Mouse (Mus musculus) heart, embryonic 12.5 days (tissue): ENCODE data around the gene Ttc28. TPM values are rescaled to one million over a fixed set of nuclear protein-coding genes. Genes with fewer than 3 reads are reported as not detected.
A peak's percentile ranks its signal among the peaks of the same experiment; 100 is the strongest.

ENCODE experiments used
- ATAC-seq: fragments of 200-750 bp; cut with Nextera tagmentation; 2 replicates; pipeline ENCODE4 v1.8.0; 2017; ENCODE audit warnings: moderate TSS enrichment, moderate library complexity; ENCODE audit not compliant: insufficient number of reproducible peaks, low FRiP score
- H3K27ac ChIP-seq: fragments of 300-500 bp; sonication (generic); 2 replicates; pipeline ENCODE4 v1.5.1; 2016; ENCODE audit warnings: mild to moderate bottlenecking, moderate library complexity; ENCODE audit not compliant: poor library complexity, severe bottlenecking
- H3K27me3 ChIP-seq: fragments of 300-500 bp; sonication (generic); replicated peaks from 2 replicates; pipeline ENCODE4 v1.6.1; 2016; ENCODE audit warnings: mild to moderate bottlenecking, moderate library complexity
- H3K36me3 ChIP-seq: fragments of 300-500 bp; sonication (generic); 2 replicates; pipeline ENCODE4 v1.6.1; 2016; ENCODE audit warnings: mild to moderate bottlenecking, moderate library complexity
- H3K4me1 ChIP-seq: fragments of 300-500 bp; sonication (generic); replicated peaks from 2 replicates; pipeline ENCODE4 v1.6.1; 2016; ENCODE audit warnings: mild to moderate bottlenecking
- H3K4me2 ChIP-seq: fragments of 300-500 bp; sonication (generic); 2 replicates; pipeline ENCODE4 v1.6.1; 2016; ENCODE audit warnings: mild to moderate bottlenecking, moderate library complexity
- H3K4me3 ChIP-seq: fragments of 300-500 bp; sonication (generic); 2 replicates; pipeline ENCODE4 v1.5.1; 2016; ENCODE audit warnings: mild to moderate bottlenecking
- H3K9ac ChIP-seq: fragments of 300-500 bp; sonication (generic); 2 replicates; pipeline ENCODE4 v1.6.1; 2016; ENCODE audit warnings: mild to moderate bottlenecking, moderate library complexity
- H3K9me3 ChIP-seq: fragments of 300-500 bp; sonication (generic); replicated peaks from 2 replicates; pipeline ENCODE4 v1.6.1; 2016; ENCODE audit warnings: mild to moderate bottlenecking, moderate library complexity
- WGBS: fragments of 180-500 bp; shearing (Covaris S2); methylation state at CpG from one replicate; pipeline ENCODE4 v1.1.7; 2016; 5-methylcytosine and 5-hydroxymethylcytosine counted together
- polyA plus RNA-seq: library from polyadenylated mRNA; unstranded; fragments of >200 nt; fragmentation: Nextera tagmentation; extraction: Ambion mirVana; gene quantifications from 2 replicates; pipeline ENCODE4 v1.2.1, GENCODE M21; 2016

The Ttc28 gene
- polyA plus RNA-seq, 1 experiment from 2014 or later, result 10.3 TPM

DNA sequence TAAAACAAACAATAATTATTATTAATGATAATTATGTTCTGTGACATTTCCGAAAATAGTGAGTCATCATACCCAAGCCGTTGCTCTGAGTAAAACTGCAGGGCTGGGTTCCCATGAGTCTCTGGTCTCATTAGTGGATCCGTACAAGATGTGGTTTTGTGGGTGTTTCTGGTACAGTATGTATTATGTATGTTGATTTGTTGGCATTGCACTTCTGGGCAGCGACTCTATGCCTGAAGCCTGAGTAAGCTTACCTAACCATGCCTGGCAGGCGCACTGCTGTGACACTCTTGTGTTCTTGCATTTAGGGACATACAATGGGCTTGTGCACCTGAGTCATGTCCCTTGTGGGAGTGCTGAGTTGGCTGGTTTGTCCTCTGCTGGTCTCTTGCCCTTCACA is 190.3 kb downstream of the Ttc28 start:
- Histone ChIP-seq H3K27me3 (peaks cover 32% of the 10 kb centered on the region), H3K4me3 (no peak overlapping the region), H3K27ac (no peak overlapping the region), H3K4me1 (peaks cover 9% of the 10 kb centered on the region), H3K36me3 (no peaks in the 10 kb centered on the region; the same call in 1 of the 2 replicates), H3K9me3 (no peaks in the 10 kb centered on the region), H3K4me2 (no peak overlapping the region), H3K9ac (no peak overlapping the region)
- ATAC-seq, result no peak
- WGBS, result 86% methylated on average over 5 of the region's 5 CpGs

DNA sequence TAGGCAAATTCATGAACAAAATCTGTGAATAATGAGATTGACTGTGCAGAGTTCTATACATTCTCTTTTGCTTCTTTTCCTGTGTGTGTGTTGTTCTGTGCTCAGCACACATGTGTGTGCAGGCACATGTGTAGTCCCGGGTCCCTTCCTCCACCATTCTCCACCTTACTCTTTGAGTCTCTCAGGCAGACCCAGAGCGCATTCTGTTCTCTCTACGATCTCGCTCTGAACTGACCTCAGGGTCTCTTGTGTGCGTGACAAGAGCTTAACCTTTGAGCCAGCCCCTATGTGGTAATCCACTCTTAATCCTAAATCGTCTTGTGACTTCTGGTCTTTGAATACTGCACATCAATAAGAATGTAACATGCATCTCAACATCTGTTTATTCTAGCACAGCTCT is 190.8 kb downstream of the Ttc28 start:
- no peaks in the 10 kb centered on the region; the same call in 1 of the 2 replicates for H3K36me3 ChIP-seq
- no peak overlapping the region for H3K9ac ChIP-seq
- H3K9me3 ChIP-seq, result no peaks in the 10 kb centered on the region
- no peak for ATAC-seq
- H3K4me2 ChIP-seq, result no peak overlapping the region
- peaks cover 9% of the 10 kb centered on the region for H3K4me1 ChIP-seq
- peaks cover 31% of the 10 kb centered on the region for H3K27me3 ChIP-seq
- H3K27ac ChIP-seq, result no peak overlapping the region
- 81% methylated on average over 6 of the region's 6 CpGs for WGBS
- no peak overlapping the region for H3K4me3 ChIP-seq

DNA sequence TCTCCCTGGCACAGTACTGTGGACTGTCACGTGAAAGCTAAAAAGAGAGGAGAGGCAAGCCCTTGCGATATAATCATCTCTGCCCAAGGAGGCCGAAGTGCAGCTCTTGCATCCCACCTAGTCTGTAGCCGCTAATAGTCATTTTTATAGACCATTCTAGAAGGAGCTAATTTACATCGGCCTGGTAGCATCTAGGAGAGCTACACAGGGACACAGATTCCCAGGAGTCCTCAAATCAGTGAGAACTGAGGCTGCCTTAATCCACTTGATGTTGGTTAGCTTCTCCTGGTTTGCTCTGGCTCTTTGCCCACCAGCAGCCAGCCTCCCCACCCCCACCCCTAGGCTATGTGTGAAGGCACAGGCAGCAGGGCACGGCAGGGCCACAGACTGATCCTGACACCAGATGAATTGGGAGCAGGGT is 193.7 kb downstream of the Ttc28 start:
- Histone ChIP-seq H3K36me3 (no peaks in the 10 kb centered on the region; the same call in 1 of the 2 replicates), H3K4me3 (no peak overlapping the region), H3K9me3 (no peaks in the 10 kb centered on the region), H3K4me1 (peaks cover 11% of the 10 kb centered on the region), H3K9ac (peak overlapping the region; percentile 11; the same call in 1 of the 2 replicates), H3K27ac (no peak overlapping the region), H3K27me3 (peaks cover 12% of the 10 kb centered on the region), H3K4me2 (peak overlapping the region; percentile 49)
- ATAC-seq, result peak; percentile 64; the same call in 1 of the 2 replicates
- WGBS, result 60% methylated on average over 6 of the region's 6 CpGs

GRCm38 (mm10) chr5:111074050-111074449 is 194.4 kb downstream of the Ttc28 start:
- H3K27me3 ChIP-seq, result peaks cover 5% of the 10 kb centered on the region
- peaks cover 11% of the 10 kb centered on the region for H3K4me1 ChIP-seq
- H3K4me3 ChIP-seq, result no peak overlapping the region
- 39% methylated on average over 7 of the region's 7 CpGs for whole genome bisulfite sequencing
- ATAC-seq, result no peak
- no peak overlapping the region for H3K9ac ChIP-seq
- no peak overlapping the region for H3K27ac ChIP-seq
- H3K4me2 ChIP-seq, result no peak overlapping the region
- H3K36me3 ChIP-seq, result no peaks in the 10 kb centered on the region; the same call in 1 of the 2 replicates
- H3K9me3 ChIP-seq, result no peaks in the 10 kb centered on the region

GRCm38 (mm10) chr5:111075841-111076240 is 196.2 kb downstream of the Ttc28 start:
- Histone ChIP-seq H3K27me3 (peaks cover 4% of the 10 kb centered on the region; the same call in 1 of the 2 replicates), H3K4me1 (peaks cover 11% of the 10 kb centered on the region), H3K9ac (no peak overlapping the region), H3K27ac (no peak overlapping the region), H3K4me2 (no peak overlapping the region), H3K9me3 (no peaks in the 10 kb centered on the region), H3K36me3 (no peaks in the 10 kb centered on the region; the same call in 1 of the 2 replicates), H3K4me3 (no peak overlapping the region)
- 52% methylated on average over 5 of the region's 5 CpGs for WGBS
- no peak for ATAC-seq

- H3K27ac ChIP-seq, result no peak overlapping the region
- no peak for ATAC-seq
- H3K4me2 ChIP-seq, result no peak overlapping the region
- H3K36me3 ChIP-seq, result no peaks in the 10 kb centered on the region
- H3K4me3 ChIP-seq, result no peak overlapping the region
- H3K9ac ChIP-seq, result no peak overlapping the region
- 76% methylated on average over 9 of the region's 9 CpGs for WGBS
- no peaks in the 10 kb centered on the region for H3K9me3 ChIP-seq
- H3K27me3 ChIP-seq, result peaks cover 3% of the 10 kb centered on the region; the same call in 1 of the 2 replicates
- peaks cover 11% of the 10 kb centered on the region for H3K4me1 ChIP-seq
Measured at GRCm38 (mm10) chr5:111077261-111077660, 197.7 kb downstream of the Ttc28 start.

GRCm38 (mm10) chr5:111080601-111081000 is 201.0 kb downstream of the Ttc28 start:
- 86% methylated on average over 5 of the region's 5 CpGs for WGBS
- no peak for ATAC-seq

DNA sequence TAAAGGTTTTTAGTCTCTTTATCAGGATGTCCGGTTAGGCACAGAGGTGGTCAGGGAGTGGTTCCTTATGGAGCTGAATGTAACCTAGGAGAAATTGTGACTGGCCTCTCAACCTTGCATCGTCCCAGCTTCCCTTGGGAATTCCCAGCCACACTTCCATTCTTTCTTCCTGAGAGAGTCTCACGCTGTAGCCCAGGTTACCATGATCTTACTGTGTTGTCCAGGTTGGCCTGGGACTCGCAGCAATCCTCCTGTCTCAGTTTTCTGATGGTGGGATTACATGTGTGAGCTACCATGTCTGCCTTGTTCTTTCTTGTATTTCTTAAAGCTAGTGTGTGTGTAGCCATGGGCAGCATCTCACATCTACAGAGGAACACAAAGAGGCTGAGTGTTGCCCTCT is 206.2 kb downstream of the Ttc28 start:
- Histone ChIP-seq H3K9ac (no peak overlapping the region), H3K36me3 (peaks cover 8% of the 10 kb centered on the region), H3K27ac (no peak overlapping the region), H3K9me3 (no peaks in the 10 kb centered on the region), H3K4me3 (no peak overlapping the region), H3K4me2 (no peak overlapping the region), H3K27me3 (no peaks in the 10 kb centered on the region; the same call in 1 of the 2 replicates), H3K4me1 (no peaks in the 10 kb centered on the region)
- no peak for ATAC-seq
- 87% methylated on average over 4 of the region's 4 CpGs for WGBS

More at GRCm38 (mm10) chr5:111080601-111081000, 201.0 kb downstream of the Ttc28 start:
- H3K36me3 ChIP-seq, result no peaks in the 10 kb centered on the region
- no peak overlapping the region for H3K9ac ChIP-seq
- no peak overlapping the region for H3K4me3 ChIP-seq
- no peaks in the 10 kb centered on the region; the same call in 1 of the 2 replicates for H3K27me3 ChIP-seq
- no peak overlapping the region for H3K4me2 ChIP-seq
- H3K27ac ChIP-seq, result no peak overlapping the region
- H3K9me3 ChIP-seq, result no peaks in the 10 kb centered on the region
- H3K4me1 ChIP-seq, result peaks cover 2% of the 10 kb centered on the region; the same call in 1 of the 2 replicates

GRCm38 (mm10) chr5:111096750-111097149 is 217.1 kb downstream of the Ttc28 start:
- ATAC-seq, result no peak
- no peak overlapping the region for H3K9ac ChIP-seq
- peaks cover 32% of the 10 kb centered on the region for H3K4me1 ChIP-seq
- H3K4me2 ChIP-seq, result no peak overlapping the region
- no peaks in the 10 kb centered on the region for H3K9me3 ChIP-seq
- H3K4me3 ChIP-seq, result no peak overlapping the region
- WGBS, result 44% methylated on average over 5 of the region's 5 CpGs
- H3K27me3 ChIP-seq, result 0 out of 2 replicates have a peak, but pooled peaks cover 14% of the 10 kb centered on the region
- H3K27ac ChIP-seq, result no peak overlapping the region
- peaks cover 16% of the 10 kb centered on the region for H3K36me3 ChIP-seq

DNA sequence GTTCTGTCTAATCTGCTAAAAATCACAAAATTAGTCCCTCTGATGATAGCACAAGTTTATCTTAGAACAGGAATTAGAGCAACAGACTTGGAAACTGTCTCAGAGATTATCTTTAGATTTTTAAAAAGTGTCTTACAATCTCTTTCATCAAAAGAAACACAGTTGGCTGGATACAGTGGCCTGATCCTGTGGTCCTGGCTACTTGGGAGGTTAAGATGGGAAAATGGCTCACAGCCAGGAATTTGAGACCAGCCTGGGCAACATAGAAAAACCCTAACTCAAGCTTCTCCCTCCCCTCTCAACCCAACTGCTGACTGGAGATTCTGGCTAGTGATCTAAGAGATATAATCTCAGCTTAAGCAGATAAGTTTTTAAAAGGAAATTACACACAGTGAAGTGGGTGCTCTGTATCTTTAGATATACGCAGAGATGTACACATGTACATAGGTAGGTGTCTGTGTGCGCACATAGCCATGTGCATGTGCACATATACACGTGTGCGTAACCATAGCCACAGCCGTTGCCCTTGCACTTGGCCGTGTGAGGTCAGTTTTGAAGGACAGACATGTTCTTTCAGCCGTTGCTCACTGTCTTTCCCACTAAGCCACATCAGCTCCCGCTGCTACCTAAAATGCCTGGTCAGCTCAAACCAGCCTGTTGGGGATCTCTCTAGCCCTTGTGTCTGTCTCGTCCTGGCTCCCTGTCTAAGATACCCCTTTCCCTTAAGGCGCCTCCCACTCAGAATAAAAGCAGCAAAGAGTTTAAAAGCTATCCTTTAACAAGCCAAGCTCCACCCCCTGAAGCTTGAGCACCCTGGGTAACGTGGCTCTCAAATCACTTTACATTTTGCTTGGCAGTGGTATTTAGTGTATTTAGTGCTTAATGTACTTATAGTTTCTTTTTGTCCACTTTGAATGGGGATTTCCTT is 217.9 kb downstream of the Ttc28 start:
- Histone ChIP-seq H3K4me1 (peaks cover 32% of the 10 kb centered on the region), H3K27ac (0 out of 2 replicates have a peak overlapping the region, but pooled peaks have one; percentile 19), H3K9me3 (no peaks in the 10 kb centered on the region), H3K36me3 (peaks cover 21% of the 10 kb centered on the region), H3K4me2 (no peak overlapping the region), H3K9ac (no peak overlapping the region), H3K4me3 (no peak overlapping the region), H3K27me3 (0 out of 2 replicates have a peak, but pooled peaks cover 14% of the 10 kb centered on the region)
- WGBS, result 65% methylated on average over 11 of the region's 11 CpGs
- no peak for ATAC-seq

DNA sequence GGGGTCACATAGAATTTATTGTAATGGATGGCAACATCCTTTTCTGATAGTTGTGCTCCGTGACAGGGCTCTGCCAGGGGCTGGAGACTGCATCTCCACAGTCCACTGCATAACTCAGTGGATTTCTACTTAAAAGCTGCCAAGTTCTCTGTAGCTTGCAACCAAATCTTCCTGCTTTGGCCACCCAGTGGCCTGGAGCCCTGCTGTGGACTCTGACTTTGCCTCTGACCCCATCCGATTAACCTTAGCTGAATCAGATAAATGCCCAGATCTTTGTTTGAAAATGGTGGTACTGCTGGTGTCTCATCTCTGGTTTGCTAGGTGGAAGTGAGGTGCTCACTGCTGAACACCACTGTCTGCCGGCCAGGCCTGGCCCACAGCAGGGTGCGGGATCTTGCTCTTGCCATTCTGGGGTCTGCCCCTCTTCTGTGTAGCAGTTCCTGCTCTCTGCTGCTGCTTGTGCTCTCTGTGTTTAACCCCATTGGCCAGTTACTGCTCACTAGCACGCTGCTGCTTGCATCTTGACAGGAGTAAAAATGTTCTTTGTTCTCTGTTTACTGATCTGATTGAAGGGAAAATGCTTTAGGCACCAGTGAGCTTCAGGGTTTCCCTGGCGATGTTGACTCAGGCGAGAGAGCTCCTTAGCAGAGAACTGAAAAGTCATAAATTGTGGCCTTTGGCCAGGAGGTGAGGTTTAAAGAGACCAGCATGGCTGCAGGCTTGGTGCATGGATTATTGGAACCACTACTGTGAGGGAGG is 219.1 kb downstream of the Ttc28 start:
- Histone ChIP-seq H3K4me1 (peaks cover 32% of the 10 kb centered on the region), H3K36me3 (peaks cover 23% of the 10 kb centered on the region), H3K4me2 (no peak overlapping the region), H3K27me3 (peaks cover 14% of the 10 kb centered on the region; the same call in 1 of the 2 replicates), H3K4me3 (no peak overlapping the region), H3K9me3 (no peaks in the 10 kb centered on the region), H3K27ac (no peak overlapping the region), H3K9ac (no peak overlapping the region)
- ATAC-seq, result no peak
- 48% methylated on average over 7 of the region's 7 CpGs for WGBS
